Mouse (Mus musculus) neutrophil, adult 59 days (primary cell): ENCODE results near the gene Stfa2l1. TPM values are rescaled to one million over a fixed set of nuclear protein-coding genes. Genes with fewer than 3 reads are reported as not detected.

ENCODE experiments used
- total RNA-seq, 2 experiments: library from RNA; stranded (reverse); gene quantifications; 1 replicate in 1 of 2; 2 replicates in 1 of 2; pipeline ENCODE4 v1.2.4; 2023

Gene Stfa2l1
- total RNA-seq = 10 to 100 TPM; 57.4 to 66.5 TPM

GRCm38 (mm10) chr16:36156402-36156975 is at the start of gene Stfa2l1:
Gene Stfa2l1 (plus strand): TSS chr16:36156811.

GRCm38 (mm10) chr16:36131141-36131540 is 25.5 kb upstream of the Stfa2l1 start, which contains the start of gene Csta1:
Gene Csta1 (minus strand): TSS chr16:36131241.

GRCm38 (mm10) chr16:36183912-36184311 is 27.3 kb downstream of the Stfa2l1 start, which contains the start of gene Gm5483:
Gene Gm5483 (plus strand): TSS chr16:36184212.

GRCm38 (mm10) chr16:36209967-36210453 is 53.4 kb downstream of the Stfa2l1 start, which contains the start of gene Gm5416:
Gene Gm5416 (plus strand): TSS chr16:36210403.

Other genes starting within 250 kb of the Stfa2l1 start
- gene Parp9, start 218.3 kb upstream of the Stfa2l1 start, total RNA-seq = 10 to 100 TPM; 20.8 to 22.7 TPM
- gene Dtx3l, start 217.7 kb upstream of the Stfa2l1 start, total RNA-seq = 10 to 100 TPM; 18.5 to 21.5 TPM
- gene Kpna1, start 178.1 kb upstream of the Stfa2l1 start, total RNA-seq = 10 to 100 TPM; 40.0 to 43.1 TPM
- gene Wdr5b, start 115.6 kb upstream of the Stfa2l1 start, total RNA-seq = 1 to 10 TPM; 4.5 to 5.0 TPM
- gene Fam162a, start 85.2 kb upstream of the Stfa2l1 start, total RNA-seq = 10 to 100 TPM; 15.1 to 15.7 TPM
- gene Ccdc58, start 85.1 kb upstream of the Stfa2l1 start, total RNA-seq = 10 to 100 TPM; 10.2 to 12.3 TPM
- not detected for gene Csta1, start 25.6 kb upstream of the Stfa2l1 start, total RNA-seq
- 10 to 100 TPM; 25.4 to 28.3 TPM for gene Gm5483, start 27.4 kb downstream of the Stfa2l1 start, total RNA-seq
- not detected for gene Gm5416, start 53.6 kb downstream of the Stfa2l1 start, total RNA-seq
- gene 2010005H15Rik, start 64.7 kb downstream of the Stfa2l1 start, total RNA-seq = not detected
- 1 to 10 TPM; 3.9 to 5.7 TPM for gene Stfa1, start 120.1 kb downstream of the Stfa2l1 start, total RNA-seq
- gene BC117090, start 177.5 kb downstream of the Stfa2l1 start, total RNA-seq = not detected
- gene BC100530, start 210.9 kb downstream of the Stfa2l1 start, total RNA-seq = 1 to 10 TPM; 2.5 to 3.7 TPM